Mouse (Mus musculus) liver, embryonic 11.5 days (tissue): ENCODE data around the gene Hmcn2. TPM values are rescaled to one million over a fixed set of nuclear protein-coding genes. Genes with fewer than 3 reads are reported as not detected.

Experiments
- ATAC-seq: fragments of 200-750 bp; cut with Nextera tagmentation; replicated peaks from 2 replicates; pipeline ENCODE4 v1.8.0; 2017; ENCODE audit warnings: moderate number of reproducible peaks, mild to moderate bottlenecking, moderate TSS enrichment, moderate library complexity; ENCODE audit not compliant: low FRiP score
- DNase-seq: peaks from one replicate; pipeline ENCODE4 v3.0.0-alpha.2; 2017; ENCODE audit warnings: low spot score
- H3K27ac ChIP-seq: fragments of 300-500 bp; sonication (generic); 2 replicates; pipeline ENCODE4 v1.5.1; 2014; ENCODE audit warnings: mild to moderate bottlenecking, low read depth, low read length, control low read depth
- H3K27me3 ChIP-seq: fragments of 300-500 bp; sonication (generic); replicated peaks from 2 replicates; pipeline ENCODE4 v1.6.1; 2014; ENCODE audit warnings: low read length, mixed read lengths; ENCODE audit not compliant: control insufficient read depth, insufficient read depth
- H3K36me3 ChIP-seq: fragments of 300-500 bp; sonication (generic); 2 replicates; pipeline ENCODE4 v1.6.1; 2014; ENCODE audit warnings: mild to moderate bottlenecking, low read length, moderate library complexity, mixed read lengths; ENCODE audit not compliant: control insufficient read depth, insufficient read depth
- H3K4me1 ChIP-seq: fragments of 300-500 bp; sonication (generic); replicated peaks from 2 replicates; pipeline ENCODE4 v1.6.1; 2014; ENCODE audit warnings: low read length, mixed read lengths; ENCODE audit not compliant: control insufficient read depth, insufficient read depth
- H3K4me2 ChIP-seq: fragments of 300-500 bp; sonication (generic); 2 replicates; pipeline ENCODE4 v1.6.1; 2014; ENCODE audit warnings: mild to moderate bottlenecking, control low read depth, moderate library complexity
- H3K4me3 ChIP-seq: fragments of 300-500 bp; sonication (generic); 2 replicates; pipeline ENCODE4 v1.5.1; 2014; ENCODE audit warnings: low read depth, low read length, control low read depth
- H3K9ac ChIP-seq: fragments of 300-500 bp; sonication (generic); 2 replicates; pipeline ENCODE4 v1.6.1; 2014; ENCODE audit warnings: low read depth, low read length, control low read depth
- H3K9me3 ChIP-seq: fragments of 300-500 bp; sonication (generic); 2 replicates; pipeline ENCODE4 v1.6.1; 2016; ENCODE audit warnings: low read length, inconsistent platforms, mixed read lengths; ENCODE audit not compliant: control insufficient read depth
- WGBS: fragments of 180-500 bp; shearing (Covaris S2); extraction: QIAGEN DNeasy Blood & Tissue Kit; methylation state at CpG from one replicate; pipeline ENCODE4 v1.1.7; 2014; 5-methylcytosine and 5-hydroxymethylcytosine counted together
- polyA plus RNA-seq: library from polyadenylated mRNA; unstranded; fragments of >200 nt; fragmentation: Nextera tagmentation; extraction: Ambion mirVana; gene quantifications from 2 replicates; pipeline ENCODE4 v1.2.1, GENCODE M21; 2014

Hmcn2 gene
- polyA plus RNA-seq, 1 experiment from 2014 or later: 0.10 TPM

- Histone ChIP-seq H3K4me1 (no peaks in the 10 kb centered on the region), H3K36me3 (no peaks in the 10 kb centered on the region; the same call in 1 of the 2 replicates), H3K27me3 (no peaks in the 10 kb centered on the region), H3K27ac (no peak overlapping the region), H3K4me2 (no peak overlapping the region), H3K4me3 (no peak overlapping the region), H3K9ac (no peak overlapping the region), H3K9me3 (no peaks in the 10 kb centered on the region)
- ATAC-seq (no peak), DNase-seq (no peak)
- WGBS: 74% methylated on average over 5 of the region's 5 CpGs
Observed at GRCm38 (mm10) chr2:31494315-31494714, 180.1 kb downstream of the Hmcn2 start.

DNA sequence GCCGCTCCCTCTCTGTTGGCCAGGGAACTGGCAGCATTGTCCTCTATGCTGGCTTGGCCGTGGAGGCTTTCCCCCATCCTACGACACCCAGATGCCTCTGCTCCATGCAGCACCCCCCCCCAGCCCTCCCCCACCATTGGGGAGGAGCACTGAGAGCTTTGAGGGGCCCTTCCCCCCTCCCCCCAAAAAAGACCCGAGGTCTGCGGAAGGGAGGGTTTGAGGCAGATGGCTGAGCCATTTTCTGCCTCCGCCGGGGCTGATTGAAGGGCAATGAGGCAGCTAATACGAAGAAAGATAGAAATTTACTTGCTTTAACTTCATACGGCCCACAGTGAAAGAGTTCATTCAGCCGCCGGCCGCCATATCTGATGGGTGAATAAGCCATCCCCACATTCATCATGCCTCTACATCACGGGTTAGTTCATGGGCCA is 180.8 kb downstream of the Hmcn2 start:
- whole genome bisulfite sequencing: 72% methylated on average over 13 of the region's 13 CpGs
- no peaks in the 10 kb centered on the region for H3K4me1 ChIP-seq

DNA sequence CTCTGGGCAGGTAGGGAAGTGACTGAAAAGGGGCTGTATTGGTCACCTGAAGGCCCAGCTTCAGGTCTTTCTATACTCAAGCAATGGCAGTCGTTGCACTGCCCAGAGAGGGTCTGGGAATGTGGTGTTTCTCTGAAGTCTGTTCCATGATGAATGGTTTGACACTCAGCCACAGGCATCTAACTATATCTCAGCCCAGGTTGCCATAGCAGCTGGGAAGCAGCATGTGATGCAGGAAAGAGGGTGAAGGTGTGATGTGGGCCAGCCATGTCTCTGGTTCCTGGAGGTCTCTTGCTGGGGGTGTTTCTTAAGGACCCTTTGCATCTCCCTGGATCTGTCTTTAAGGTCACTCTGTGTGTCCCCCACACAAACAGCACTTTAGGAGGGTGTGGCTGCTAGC is 181.9 kb downstream of the Hmcn2 start:
- Histone ChIP-seq H3K4me1 (no peaks in the 10 kb centered on the region), H3K36me3 (no peaks in the 10 kb centered on the region; the same call in 1 of the 2 replicates), H3K9ac (no peak overlapping the region), H3K4me2 (no peak overlapping the region), H3K9me3 (no peaks in the 10 kb centered on the region), H3K27ac (no peak overlapping the region), H3K4me3 (no peak overlapping the region), H3K27me3 (no peaks in the 10 kb centered on the region)
- DNase-seq (no peak), ATAC-seq (no peak)
- 55% methylated on average over 1 of the region's 1 CpGs for WGBS

More for the DNA sequence above, 180.8 kb downstream of the Hmcn2 start:
- DNase-seq (no peak), ATAC-seq (no peak)
- no peaks in the 10 kb centered on the region; the same call in 1 of the 2 replicates for H3K36me3 ChIP-seq
- H3K9me3 ChIP-seq: no peaks in the 10 kb centered on the region
- H3K27ac ChIP-seq: no peak overlapping the region
- H3K4me2 ChIP-seq: no peak overlapping the region
- H3K4me3 ChIP-seq: no peak overlapping the region
- no peak overlapping the region for H3K9ac ChIP-seq
- no peaks in the 10 kb centered on the region for H3K27me3 ChIP-seq

DNA sequence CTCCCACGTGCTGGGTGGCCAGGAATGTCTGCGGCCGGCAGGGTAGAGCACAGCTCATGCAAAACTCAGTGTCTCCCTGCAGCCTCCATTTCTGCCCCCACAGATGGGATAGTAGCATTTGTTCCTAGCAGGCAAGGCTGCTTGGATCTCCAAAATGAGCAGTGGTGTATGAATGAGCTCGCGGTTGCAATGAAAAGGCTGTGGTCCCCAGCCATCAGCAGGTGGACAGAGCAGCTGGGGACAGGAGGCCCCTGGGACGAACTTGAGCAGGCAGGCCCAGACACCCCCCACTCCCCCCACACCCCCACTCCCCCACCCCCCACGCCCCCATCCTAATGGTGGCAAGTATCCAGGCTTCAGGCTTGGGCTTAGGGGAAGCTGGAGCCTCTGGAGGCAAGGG is 182.9 kb downstream of the Hmcn2 start:
- Histone ChIP-seq H3K27ac (no peak overlapping the region), H3K4me2 (no peak overlapping the region), H3K4me1 (no peaks in the 10 kb centered on the region), H3K36me3 (no peaks in the 10 kb centered on the region; the same call in 1 of the 2 replicates), H3K4me3 (no peak overlapping the region), H3K9ac (no peak overlapping the region), H3K9me3 (no peaks in the 10 kb centered on the region), H3K27me3 (no peaks in the 10 kb centered on the region)
- WGBS: 65% methylated on average over 7 of the region's 7 CpGs
- ATAC-seq (no peak), DNase-seq (no peak)

- Histone ChIP-seq H3K27me3 (no peaks in the 10 kb centered on the region), H3K4me2 (no peak overlapping the region), H3K36me3 (no peaks in the 10 kb centered on the region), H3K9me3 (no peaks in the 10 kb centered on the region), H3K27ac (no peak overlapping the region), H3K4me3 (no peak overlapping the region), H3K4me1 (no peaks in the 10 kb centered on the region), H3K9ac (no peak overlapping the region)
- WGBS: 79% methylated on average over 19 of the region's 19 CpGs
- no peak for ATAC-seq
- DNase-seq: no peak
Observed at GRCm38 (mm10) chr2:31497635-31498034, 183.4 kb downstream of the Hmcn2 start.

DNA sequence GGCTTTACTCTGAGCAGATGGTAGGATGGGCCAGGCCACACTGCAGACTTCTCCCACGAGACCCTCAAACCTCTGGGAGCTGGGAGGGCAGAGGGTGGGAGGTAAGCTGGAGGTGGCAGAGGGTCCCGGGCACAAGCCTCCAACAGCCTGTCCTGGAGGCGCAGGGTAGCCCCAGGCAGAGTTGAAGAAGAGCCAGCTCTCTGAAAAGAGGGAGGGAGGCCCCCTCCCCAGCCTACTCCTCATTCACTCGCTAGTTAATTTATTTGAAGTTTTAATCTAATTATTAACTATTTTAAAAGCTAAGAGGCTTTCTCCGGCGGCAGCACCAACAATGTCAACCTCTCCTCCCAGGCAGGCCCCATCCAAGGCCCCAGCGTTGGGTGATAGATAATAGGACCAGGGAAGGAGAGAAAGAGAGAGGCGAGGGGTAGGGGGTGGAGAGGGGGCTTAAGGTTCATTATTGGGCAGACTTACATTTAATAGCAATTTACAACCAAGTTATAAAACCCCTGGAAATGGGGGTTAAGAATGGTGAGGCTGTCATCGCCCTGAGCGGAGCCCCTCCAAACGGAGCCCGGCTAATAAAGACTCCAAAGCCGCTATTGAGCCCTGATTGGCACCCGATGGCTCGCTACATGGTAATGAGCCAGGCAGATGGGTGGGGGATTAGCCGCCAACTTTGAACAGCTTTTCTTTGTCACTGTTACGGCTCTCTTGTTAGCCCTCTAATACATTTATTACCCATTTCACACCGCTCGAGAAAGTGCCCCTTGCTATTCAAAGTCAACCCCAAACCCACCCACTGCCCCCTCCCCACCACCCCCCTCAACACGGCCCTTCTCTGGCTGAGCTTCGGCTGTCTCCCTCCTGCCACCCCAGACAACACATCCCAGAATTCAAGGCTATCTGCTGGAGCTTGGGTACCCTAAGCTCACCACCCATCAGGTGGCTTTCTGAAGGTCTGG is 185.4 kb downstream of the Hmcn2 start:
- DNase-seq (no peak), ATAC-seq (no peak)
- H3K27me3 ChIP-seq: no peaks in the 10 kb centered on the region
- H3K9me3 ChIP-seq: no peaks in the 10 kb centered on the region
- no peaks in the 10 kb centered on the region for H3K4me1 ChIP-seq
- H3K4me2 ChIP-seq: no peak overlapping the region
- no peak overlapping the region for H3K27ac ChIP-seq
- no peaks in the 10 kb centered on the region for H3K36me3 ChIP-seq
- no peak overlapping the region for H3K9ac ChIP-seq
- no peak overlapping the region for H3K4me3 ChIP-seq
- WGBS: 63% methylated on average over 21 of the region's 21 CpGs

DNA sequence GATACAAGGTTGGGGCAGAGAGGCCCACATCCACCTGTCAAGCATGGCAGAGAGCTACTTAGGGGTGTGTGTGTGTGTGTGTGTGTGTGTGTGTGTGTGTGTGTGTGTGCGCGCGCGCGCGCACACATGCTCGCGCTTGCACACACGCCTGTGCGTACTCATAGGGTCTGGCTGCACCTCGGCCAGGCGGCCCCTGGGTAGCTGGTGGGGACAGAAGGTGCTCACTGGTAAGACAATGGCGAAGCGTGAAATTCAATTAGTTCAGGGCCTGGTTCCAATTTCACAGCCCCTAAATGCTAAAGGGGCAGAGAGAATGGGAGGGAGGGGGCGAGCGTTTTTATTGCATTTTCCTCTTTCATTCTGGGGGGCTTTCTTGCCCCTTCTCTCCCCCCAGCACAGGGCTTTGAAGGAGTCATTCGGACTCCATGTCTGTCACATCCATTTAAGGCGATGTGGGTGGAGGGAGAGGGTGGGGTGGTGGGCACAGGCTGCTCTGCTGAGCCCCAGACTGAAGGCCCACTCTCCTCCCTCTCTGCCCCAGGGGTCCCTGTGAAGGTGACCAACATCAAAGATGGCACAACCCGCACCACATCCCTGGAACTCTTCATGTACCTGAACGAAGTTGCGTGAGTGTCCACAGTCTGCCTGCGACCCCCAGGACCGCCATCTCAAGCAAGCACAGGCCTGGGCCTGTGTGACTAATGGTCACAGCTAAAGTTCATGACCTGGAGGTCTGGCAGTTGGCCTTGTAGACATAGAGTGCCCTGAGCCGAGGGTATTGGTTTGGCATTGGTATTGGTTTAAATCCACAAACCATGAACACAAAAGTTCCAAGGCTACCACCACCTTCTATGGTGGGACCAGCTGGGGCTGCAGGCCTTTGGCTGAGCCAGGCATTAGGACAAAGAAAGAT is 186.3 kb downstream of the Hmcn2 start:
- WGBS: 87% methylated on average over 24 of the region's 24 CpGs
- Histone ChIP-seq H3K9me3 (no peaks in the 10 kb centered on the region), H3K36me3 (no peaks in the 10 kb centered on the region), H3K4me3 (no peak overlapping the region), H3K9ac (no peak overlapping the region), H3K27me3 (no peaks in the 10 kb centered on the region), H3K4me1 (no peaks in the 10 kb centered on the region), H3K4me2 (no peak overlapping the region), H3K27ac (no peak overlapping the region)
- no peak for DNase-seq
- no peak for ATAC-seq

DNA sequence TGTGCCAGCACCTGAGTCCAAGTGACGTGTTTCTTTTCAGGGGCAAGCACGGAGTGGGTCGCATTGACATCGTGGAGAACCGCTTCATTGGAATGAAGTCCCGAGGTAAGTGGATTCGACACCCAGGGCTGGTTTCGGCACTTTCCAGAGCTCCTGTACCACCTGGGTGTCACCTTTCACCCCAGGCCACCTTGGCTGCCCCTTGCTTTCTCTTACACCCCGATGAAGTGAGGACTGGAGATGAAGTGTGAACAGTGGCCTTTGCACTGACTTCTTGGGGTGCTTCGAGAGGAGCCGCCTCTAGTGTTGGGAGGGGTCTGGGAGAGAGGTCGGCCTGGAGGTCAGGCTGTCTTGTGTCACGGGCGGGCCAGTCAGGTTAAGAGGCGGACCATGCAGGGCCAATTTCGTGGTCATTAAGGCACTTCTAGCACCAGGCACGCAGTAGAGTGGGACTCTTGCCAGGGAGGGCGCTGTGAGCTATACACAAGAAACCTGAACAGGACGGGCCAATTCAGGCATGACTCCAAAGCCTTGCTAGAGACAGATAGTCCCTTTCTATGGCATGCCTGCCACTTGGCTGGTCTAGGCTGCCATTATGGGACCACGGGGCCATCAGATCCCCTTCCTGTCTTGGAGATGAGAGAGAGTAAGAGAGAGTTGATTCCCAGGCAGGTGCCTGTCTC is 187.4 kb downstream of the Hmcn2 start:
- ATAC-seq (no peak), DNase-seq (no peak)
- no peaks in the 10 kb centered on the region for H3K4me1 ChIP-seq
- 66% methylated on average over 20 of the region's 20 CpGs for WGBS
- no peak overlapping the region for H3K4me3 ChIP-seq
- no peak overlapping the region for H3K4me2 ChIP-seq
- H3K27me3 ChIP-seq: no peaks in the 10 kb centered on the region
- H3K9ac ChIP-seq: no peak overlapping the region
- no peaks in the 10 kb centered on the region for H3K36me3 ChIP-seq
- H3K9me3 ChIP-seq: no peaks in the 10 kb centered on the region
- no peak overlapping the region for H3K27ac ChIP-seq
